Mouse (Mus musculus) cerebellum, adult (tissue): ENCODE measurements around the gene Nrbp1.
A peak's percentile ranks its signal among the peaks of the same experiment; 100 is the strongest.
"Not testable (repeated sequence)": the region's sequence is repeated elsewhere in the genome, so short reads cannot be mapped to it uniquely, and the experiment has no call there.

Experiments used
- ATAC-seq: cut with Nextera tagmentation; 2 replicates; pipeline ENCODE4 v1.9.2; 2017; ENCODE audit warnings: mild to moderate bottlenecking, moderate library complexity, mixed read lengths; ENCODE audit not compliant: insufficient number of reproducible peaks, low FRiP score, low TSS enrichment

The Nrbp1 gene

DNA sequence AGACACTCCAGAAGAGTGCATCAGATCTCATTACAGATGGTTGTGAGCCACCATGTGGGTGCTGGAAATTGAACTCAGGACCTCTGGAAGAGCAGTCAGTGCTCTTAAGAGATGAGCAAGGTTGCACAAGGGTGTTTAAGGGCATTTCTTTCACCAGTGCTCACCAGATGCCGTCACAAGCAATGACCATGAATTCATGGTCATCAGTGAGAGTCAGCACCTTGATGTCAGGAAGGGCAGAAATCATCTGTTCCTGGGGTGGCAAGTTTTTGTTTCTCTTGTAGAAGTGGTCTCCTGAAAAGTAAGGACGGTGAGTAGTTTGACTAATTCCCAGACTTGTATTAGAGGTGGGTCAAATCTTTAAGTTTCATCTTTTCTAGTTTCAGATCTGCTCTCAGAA lies 36.8 kb upstream of the Nrbp1 start:
- no peak for ATAC-seq

DNA sequence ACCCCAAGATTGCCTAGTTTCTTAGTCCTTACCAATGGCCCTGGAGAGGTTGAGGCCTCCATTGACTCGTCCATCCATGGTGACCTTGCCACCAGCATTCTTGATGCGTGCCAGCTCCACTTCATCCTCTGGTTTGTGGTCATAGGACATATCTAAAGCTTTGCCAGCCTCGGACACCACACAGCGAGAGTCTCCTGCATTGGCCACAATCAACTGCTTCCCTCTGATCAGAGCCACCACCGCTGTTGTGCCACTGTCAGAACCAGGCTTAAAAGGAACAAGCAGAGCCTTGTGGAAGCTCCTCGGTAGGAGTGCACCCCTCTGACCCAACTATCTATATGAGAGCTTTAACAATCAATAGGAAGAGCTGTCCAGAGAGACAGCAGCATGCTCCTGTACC lies 36.2 kb upstream of the Nrbp1 start:
- no peak for ATAC-seq

DNA sequence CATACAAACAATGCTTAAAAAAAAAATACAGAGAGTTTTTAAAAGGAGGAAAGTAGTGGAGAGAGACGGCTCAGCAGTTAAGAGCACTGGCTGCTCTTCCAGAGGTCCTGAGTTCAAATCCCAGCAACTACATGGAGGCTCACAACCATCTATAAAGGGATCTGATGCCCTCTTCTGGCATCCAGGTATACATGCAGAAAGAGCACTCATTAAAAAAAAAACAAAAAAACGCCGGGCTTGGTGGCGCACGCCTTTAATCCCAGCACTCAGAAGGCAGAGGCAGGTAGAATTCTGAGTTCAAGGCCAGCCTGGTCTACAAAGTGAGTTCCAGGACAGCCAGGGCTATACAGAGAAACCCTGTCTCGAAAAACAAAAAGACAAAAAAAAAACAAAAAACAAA lies 24.1 kb upstream of the Nrbp1 start:
- ATAC-seq, result not testable (repeated sequence)

- no peak for ATAC-seq
These were observed 22.4 kb upstream of the Nrbp1 start for GRCm38 (mm10) chr5:31218294-31218693.

- ATAC-seq, result no peak
These were observed 21.6 kb upstream of the Nrbp1 start for GRCm38 (mm10) chr5:31219070-31219469.

GRCm38 (mm10) chr5:31219474-31219873 lies 21.2 kb upstream of the Nrbp1 start:
- ATAC-seq, result no peak

GRCm38 (mm10) chr5:31219911-31220447 lies 20.7 kb upstream of the Nrbp1 start:
- ATAC-seq, result peak; percentile 56

- ATAC-seq, result peak; percentile 92
These were observed 20.0 kb upstream of the Nrbp1 start, which contains the start of gene Ppm1g for GRCm38 (mm10) chr5:31220448-31221303. Gene Ppm1g, minus strand, starts transcription at chr5:31220687.

GRCm38 (mm10) chr5:31221304-31221945 lies 19.2 kb upstream of the Nrbp1 start:
- no peak for ATAC-seq

GRCm38 (mm10) chr5:31222696-31223095 lies 18.0 kb upstream of the Nrbp1 start:
- ATAC-seq, result no peak

DNA sequence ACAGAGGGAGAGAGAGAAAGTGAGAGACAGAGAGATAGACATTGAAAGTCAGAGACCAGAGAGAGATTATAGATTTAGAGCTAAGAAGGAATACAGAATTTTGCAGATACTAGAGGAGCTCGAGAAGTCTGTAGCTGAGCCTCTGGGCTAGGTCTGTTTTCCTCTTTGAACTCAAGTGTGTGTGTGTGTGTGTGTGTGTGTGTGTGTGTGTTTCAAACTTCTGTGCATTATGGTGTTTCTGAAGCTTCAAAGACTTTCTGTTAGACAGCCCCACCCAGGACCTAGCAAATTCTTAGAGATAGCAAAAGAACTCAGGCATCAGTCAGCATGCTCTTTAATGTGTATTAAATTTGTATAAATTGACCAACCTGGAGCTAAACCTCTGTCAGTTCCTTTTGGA lies 14.0 kb upstream of the Nrbp1 start:
- ATAC-seq, result no peak

DNA sequence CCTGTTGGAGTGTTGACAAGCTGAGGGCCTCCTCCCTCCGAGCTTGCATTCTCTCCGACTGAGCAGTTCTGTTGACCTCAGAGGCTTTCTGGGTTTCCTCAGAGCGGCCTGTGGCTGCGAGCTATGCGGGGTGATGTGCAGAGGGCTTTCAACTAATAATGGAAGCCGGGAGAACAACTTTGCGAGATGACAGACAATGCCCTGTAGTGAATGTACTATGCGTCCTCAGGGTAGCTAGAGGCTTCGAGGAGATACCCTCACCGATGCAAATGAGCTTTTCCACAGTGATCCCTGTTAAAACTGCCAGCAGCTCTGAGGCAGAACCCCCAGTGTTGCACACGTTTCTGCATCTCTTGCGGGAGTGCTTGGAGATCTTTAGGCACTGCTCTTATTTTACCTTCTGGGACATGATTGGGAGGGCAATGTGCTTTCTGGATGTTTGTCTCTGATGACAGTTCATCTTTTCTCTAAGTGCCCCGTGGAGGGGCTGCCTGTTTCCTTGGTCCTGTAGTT lies 914 bp downstream of the Nrbp1 start:
- no peak for ATAC-seq

DNA sequence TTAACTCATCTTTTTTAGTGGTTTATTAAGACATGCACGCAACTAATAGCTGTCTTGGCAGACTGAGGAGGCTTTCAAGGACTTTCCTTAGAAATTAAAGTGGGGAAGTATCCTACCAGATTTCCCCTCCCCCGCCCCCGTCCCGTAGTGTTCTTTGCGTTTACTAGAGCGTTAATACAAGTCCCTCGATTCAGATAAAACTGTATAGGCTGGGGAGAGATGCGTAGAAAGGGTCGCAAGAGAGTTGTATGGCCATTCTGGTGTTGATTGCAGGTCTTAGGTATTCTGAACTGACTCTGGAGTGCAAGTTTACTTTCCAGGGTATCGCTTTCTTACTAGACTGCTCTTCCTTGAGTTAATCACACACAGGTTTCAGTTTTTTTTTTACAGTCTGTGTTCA lies 1.5 kb downstream of the Nrbp1 start:
- ATAC-seq, result no peak

DNA sequence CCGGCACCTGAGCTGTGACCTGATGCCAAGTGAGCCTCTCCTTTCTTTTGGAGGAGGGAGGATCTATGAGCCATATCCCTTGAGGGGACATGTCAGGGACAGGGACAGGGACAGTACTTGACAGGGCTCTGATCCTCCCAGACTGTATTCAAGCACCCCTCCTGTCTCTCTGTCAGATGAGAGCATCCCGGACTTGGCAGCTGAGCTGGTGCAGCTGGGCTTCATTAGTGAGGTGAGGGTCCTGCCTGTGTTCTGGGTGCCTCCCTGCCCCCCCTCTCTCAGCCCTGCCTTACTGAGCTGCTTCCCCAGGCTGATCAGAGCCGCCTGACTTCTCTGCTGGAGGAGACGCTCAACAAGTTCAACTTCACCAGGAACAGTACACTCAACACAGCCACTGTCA lies 10.1 kb downstream of the Nrbp1 start:
- no peak for ATAC-seq

- ATAC-seq, result peak; percentile 54; the same call in 1 of the 2 replicates
These were observed 11.0 kb downstream of the Nrbp1 start, which contains the start of gene Krtcap3 for GRCm38 (mm10) chr5:31251541-31252101. Gene Krtcap3, plus strand, starts transcription at chr5:31251691.

GRCm38 (mm10) chr5:31252151-31252550 lies 11.5 kb downstream of the Nrbp1 start:
- ATAC-seq, result no peak

DNA sequence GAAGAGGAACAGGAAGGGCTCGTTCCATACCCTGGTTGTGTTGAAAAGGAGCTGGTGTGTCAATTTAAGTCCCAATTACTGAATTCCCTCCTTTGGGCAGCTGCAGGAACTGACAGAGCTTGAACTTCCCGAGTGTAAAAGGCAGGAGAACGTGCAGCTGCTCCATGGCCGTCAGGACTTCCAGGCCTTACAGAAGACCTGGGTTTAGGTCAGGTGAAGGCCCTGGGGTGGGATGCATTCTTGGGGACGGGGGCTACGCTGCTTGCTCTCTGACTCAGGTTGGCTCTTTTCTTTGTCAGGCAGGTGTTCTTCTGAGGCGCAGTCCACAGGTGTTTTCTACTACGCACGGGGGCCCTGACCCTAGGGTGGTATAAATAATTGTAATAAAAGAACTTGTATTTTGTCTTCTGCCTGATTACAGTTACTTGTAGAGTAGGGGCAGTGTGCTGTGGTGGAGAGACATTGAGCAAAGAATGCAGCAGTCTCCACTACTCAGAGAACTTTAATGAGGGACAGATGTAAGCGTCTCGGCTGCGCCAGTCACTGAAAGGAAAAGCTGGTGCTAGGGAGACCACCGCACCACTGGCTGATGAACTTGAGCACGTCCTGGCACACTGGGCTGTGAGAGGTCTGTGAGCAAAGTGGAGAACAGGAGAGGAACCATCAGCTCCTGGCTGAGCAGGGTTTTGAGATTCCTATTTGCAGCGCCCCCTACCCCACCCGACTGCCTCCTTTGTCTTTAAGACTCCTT lies 12.3 kb downstream of the Nrbp1 start:
- ATAC-seq, result no peak

GRCm38 (mm10) chr5:31253806-31254205 lies 13.1 kb downstream of the Nrbp1 start:
- ATAC-seq, result no peak

- ATAC-seq, result no peak
These were observed 13.8 kb downstream of the Nrbp1 start for GRCm38 (mm10) chr5:31254452-31254851.

DNA sequence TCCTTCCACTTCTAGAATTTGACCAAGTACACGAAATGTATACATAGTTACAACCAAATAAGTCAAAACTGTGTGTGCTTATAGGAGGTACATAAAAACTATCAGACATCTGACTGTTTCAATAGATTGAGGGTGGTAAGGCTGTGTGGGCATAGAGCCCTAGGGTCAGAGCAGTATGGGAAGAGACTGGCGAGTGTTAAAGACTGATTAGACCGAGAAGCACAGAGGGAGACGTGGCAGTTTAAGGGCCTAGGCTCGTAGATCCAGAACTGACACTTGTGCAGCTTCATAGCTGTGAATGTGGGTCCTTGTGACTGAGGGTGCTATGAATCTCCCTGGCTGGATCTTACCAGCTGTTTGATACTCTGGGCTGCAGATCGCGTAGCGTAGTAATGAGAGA lies 14.2 kb downstream of the Nrbp1 start:
- ATAC-seq, result no peak
